Comparison of ENCODE assay signal across 27 mouse cellular contexts in genomic region chr16:89508223-89508622, GRCm38 (mm10). TPM values are rescaled to one million over a fixed set of nuclear protein-coding genes. Genes with fewer than 3 reads are reported as not detected.
"Had no signal": no experiment of that assay in that cellular context is flagged by ENCODE, and none has a peak within 500 bp of the region (broad histone marks: within the 10 kb centered on the region; RNA-seq: fewer than 3 reads in every experiment).

Gene Krtap7-1 (minus strand): TSS chr16:89508323.

- DNase-seq: heart, postnatal 10 days; heart, postnatal 14 days; heart, postnatal 36 days; heart, postnatal 4 days; kidney, adult 11 months; kidney, adult 18-20 months; kidney, adult 2 months; kidney, adult 8-10 months; kidney, adult 9 months; kidney, postnatal 10 days; kidney, postnatal 14 days; kidney, postnatal 25 days; kidney, postnatal 36 days; kidney, postnatal 4 days; layer of hippocampus, adult 9-11 months; layer of hippocampus, postnatal 36 days had no signal

RNA-seq across cellular contexts. Expression of gene Krtap7-1, which starts in this region (rescaled TPM):
- total RNA-seq: heart, postnatal 10 days; heart, postnatal 14 days; heart, postnatal 25 days; heart, postnatal 36 days; heart, postnatal 4 days; hematopoietic stem cell, adult 5-6 weeks; layer of hippocampus, adult 18-20 months; layer of hippocampus, adult 2 months; layer of hippocampus, adult 8-10 months; layer of hippocampus, postnatal 10 days; layer of hippocampus, postnatal 14 days; layer of hippocampus, postnatal 25 days; layer of hippocampus, postnatal 36 days; left cerebral cortex, adult 18-20 months; left cerebral cortex, adult 2 months; left cerebral cortex, adult 8-10 months had no signal
